Mouse (Mus musculus): ENCODE results near the gene Pdia4. TPM values are rescaled to one million over a fixed set of nuclear protein-coding genes. Genes with fewer than 3 reads are reported as not detected.
"Not testable (repeated sequence)": the region's sequence is repeated elsewhere in the genome, so short reads cannot be mapped to it uniquely, and the experiment has no call there.

Gene Pdia4
- total and polyA plus RNA-seq, 3 experiments, result 8.7 to 114 (median 93.2) TPM

DNA sequence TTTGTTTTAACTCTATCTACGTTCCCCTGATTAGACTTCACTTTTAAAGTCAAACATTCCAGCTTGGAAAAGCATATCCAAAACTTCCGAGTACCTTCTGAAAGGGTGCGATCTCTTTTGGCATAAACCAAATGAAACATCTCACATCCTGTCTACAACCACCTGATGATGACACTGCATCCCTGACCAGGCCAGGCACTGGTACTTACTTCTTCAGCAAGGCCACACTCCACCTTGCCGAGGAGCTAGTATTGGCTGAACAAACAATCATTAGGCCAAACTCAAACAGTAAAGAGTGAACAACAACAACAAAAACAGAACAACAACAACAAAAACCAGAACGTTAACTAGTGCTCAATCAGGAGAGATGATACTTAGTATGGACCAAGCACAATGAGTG lies 1.9 kb downstream of the Pdia4 start:
- no peak for DNase-seq

DNA sequence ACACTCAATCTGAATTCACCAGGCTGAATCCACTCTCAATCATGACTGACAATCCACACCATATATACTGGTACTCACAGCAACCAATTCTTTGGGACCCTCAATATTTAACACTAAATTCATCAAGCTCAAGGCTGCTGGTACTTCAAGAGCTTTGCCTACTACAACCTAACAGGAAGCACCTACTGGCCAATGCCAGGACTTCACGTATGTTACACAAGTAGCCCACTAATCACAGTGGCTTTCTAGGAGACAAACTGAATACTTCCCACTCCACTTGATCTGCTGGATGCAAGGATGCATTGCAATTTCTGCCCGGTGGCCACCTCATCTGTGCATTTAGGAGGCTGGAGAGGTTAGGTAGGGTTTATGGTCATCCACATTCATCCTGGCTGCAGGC lies 3.0 kb downstream of the Pdia4 start:
- DNase-seq, result no peak

DNA sequence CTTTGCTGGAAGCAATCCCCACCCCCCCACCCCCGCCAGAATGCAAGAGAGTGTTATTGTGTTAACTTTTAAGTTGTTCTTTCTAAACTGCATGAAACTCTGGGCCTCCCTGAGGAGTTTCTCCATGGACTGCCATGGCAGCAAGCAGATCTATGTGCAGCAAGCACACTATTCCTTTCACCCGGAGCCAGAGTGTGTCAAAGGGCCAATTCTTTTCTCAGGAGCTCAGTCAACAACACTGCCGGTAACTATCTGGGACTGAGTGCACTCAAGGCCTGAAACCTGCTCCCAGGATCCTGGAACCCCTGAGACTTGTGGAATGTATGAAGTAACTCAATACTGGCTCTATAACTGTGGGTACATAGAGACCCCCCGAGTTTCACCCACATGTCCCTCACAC lies 4.2 kb downstream of the Pdia4 start:
- DNase-seq, result no peak

DNA sequence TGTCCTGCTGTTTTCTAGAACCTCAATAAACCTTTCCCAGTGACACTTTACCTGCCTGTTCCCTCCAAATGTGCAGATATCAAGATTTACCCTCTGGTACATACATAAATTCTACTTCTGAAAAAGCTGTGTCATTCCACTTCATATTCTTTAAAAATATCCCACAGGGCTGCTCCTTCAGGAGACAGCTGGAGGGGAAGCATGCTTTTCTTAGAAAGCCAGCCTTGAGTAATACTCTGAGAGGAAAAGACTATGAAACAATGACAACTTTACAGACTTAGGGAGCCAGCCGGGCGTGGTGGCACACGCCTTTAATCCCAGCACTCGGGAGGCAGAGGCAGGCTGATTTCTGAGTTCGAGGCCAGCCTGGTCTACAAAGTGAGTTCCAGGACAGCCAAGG lies 4.7 kb downstream of the Pdia4 start:
- DNase-seq, result no peak

DNA sequence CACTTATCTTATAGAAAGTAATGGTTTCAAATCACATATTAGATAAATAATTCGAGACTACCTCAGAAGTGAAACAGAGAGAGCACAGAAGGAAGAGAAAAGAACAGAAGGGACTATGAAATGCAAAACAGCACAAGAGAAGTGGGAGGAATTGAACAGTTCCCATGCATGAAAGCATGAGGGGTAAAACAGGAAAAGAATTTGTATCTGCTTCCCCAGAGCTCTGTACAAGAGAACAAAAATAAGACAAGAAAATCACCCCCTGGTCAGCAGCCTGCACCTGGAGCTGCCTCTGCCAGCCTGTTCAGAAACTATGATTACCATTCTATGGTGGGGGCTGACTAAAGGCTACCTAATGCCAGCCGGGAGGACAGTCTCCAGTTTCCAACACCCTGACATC lies 5.8 kb downstream of the Pdia4 start:
- DNase-seq, result no peak

DNA sequence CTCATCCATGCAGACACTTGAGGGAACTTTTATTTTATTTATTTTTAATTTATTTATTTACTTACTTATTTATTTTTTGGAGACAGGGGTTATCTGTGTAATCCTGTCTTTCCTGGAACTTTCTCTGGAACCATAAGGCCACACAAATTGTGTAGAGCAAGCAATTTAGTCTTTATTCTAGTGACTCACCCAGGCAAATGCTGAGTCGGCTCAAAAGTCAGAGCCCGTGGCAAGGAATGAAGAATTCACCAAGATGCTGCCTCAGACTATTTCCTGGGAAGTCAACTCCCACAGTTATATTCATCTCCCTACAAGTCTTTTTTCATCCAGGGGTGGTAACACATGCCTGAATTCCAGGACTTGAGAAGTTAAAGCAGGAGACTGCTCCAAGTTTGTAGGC lies 7.7 kb downstream of the Pdia4 start:
- DNase-seq, result no peak

DNA sequence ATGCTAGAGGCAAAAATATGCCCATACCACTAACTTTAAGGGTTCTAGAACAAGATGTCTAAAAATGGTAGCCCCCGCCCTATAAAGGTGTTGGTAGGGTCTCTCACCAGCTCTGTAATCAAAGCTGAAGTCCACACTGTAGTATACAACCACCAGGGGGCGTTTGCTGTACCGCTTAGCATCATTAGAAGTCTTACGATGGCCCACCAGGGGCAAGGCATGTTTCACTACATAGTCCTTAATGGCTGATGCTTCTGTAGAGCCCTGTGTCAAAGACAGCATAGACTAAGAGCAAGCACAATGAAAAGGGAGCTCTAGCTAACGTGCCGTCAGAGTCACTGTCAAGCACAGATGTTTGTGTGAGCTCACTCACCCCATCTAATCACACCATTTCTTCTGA lies 14.2 kb downstream of the Pdia4 start:
- DNase-seq, result peak; percentile 47

DNA sequence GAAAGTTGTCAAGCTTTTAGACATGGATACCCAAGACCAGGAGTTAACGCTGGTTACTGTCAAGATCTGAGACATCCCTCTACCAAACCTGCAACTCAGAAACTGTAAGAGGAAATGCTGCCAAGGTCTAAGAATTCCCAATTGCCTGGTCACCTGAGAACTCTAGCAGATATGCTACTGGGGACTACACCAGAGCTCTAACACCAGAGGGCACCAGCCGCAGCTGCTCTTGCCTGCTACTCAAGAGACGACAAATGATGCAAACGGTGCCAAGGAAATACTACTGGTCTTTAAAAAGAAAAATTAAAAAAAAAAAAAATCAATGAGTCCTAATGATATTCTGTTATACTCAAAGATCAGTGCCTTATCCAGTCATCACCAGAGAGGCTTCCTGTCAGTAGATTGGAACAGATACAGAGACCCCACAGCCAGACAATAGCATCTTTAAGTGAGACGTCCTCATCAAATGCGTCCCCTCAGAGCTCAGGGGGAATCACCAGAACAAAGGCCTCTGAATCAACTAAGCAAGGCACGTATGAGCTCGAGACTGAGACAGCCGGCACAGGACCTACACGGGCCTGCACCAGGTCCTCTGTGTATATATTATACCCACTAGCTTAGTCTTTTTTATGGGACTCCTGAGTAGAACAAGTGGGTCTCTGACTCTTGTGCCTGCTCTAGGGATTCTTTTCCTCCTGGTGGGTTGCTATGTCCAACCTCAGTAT lies 19.0 kb downstream of the Pdia4 start:
- DNase-seq, result peak; percentile 38

DNA sequence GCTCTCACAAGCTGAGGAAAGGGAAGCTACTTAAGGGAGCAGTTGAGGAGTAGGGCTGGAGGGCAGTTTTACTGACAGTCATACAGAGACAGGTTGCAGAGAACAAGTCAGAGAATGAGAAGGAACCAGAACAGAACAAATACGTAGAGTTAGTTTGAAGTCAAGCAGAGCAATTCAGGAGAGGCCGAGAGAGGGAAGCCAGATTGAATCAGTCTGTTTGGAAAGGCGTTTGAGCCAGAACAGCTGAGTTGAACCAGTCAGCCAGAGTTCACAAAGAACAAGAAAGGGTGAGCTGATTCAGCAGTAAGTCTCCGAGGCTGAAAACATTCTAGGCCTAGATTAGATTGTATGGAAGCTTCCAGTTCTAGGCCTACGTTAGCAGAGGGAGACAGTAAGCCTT lies 19.9 kb downstream of the Pdia4 start:
- no peak for DNase-seq

DNA sequence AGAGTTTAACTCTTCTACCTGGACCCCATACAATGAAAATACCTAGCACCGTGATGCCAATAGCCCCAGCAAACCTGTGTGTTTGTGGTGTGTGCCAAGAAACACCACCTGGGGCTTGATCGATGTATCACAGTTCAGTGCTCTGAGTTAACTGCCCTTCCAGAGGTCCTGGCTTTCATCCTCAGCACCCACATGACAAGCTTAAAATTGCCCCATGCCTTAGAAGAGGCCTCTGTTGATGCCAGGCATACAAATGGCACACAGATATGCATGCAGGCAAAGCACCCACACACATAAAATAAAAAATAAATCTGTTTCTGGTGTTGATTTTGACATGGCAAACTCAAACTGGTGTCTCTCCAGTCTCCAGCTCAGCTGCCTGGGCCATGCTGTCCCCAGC lies 20.7 kb downstream of the Pdia4 start:
- no peak for DNase-seq

DNA sequence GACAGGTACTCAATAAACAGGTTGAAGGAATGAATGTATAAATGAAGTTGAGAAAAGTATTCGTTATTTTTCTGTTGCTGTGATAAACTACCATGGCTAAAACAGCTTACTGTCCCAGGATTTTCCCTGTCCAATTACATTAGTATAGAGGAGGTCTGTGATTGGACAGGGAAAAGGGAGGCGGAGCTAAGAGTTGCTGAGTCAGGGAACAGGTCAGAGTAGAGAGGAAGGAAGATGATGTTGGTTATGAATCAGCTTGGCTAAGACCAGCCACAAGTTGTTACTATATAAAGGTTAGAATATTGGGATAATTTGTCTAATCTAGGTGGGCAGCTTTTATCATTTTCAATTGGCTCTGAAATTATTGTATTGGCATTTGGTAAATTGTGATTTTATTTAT lies 22.5 kb downstream of the Pdia4 start:
- DNase-seq, result peak; percentile 74

DNA sequence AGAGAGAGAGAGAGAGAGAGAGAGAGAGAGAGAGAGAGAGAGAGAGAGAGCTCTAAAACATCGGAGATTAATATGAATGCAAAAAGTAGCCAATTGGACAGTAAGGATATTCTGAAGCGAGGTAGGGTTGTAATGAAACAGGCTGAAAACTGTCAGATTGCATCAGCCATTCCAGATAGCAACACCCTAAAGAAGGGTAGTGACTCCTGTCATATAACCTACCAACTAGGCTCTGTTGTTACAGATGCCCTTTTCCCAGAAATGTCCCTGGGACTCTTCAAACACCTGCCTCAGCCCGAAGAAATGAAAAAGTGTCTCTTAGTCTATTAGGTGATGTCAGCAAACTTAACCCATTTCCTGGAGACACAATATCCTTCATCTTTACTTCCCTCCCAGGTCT lies 24.4 kb downstream of the Pdia4 start:
- no peak for DNase-seq

DNA sequence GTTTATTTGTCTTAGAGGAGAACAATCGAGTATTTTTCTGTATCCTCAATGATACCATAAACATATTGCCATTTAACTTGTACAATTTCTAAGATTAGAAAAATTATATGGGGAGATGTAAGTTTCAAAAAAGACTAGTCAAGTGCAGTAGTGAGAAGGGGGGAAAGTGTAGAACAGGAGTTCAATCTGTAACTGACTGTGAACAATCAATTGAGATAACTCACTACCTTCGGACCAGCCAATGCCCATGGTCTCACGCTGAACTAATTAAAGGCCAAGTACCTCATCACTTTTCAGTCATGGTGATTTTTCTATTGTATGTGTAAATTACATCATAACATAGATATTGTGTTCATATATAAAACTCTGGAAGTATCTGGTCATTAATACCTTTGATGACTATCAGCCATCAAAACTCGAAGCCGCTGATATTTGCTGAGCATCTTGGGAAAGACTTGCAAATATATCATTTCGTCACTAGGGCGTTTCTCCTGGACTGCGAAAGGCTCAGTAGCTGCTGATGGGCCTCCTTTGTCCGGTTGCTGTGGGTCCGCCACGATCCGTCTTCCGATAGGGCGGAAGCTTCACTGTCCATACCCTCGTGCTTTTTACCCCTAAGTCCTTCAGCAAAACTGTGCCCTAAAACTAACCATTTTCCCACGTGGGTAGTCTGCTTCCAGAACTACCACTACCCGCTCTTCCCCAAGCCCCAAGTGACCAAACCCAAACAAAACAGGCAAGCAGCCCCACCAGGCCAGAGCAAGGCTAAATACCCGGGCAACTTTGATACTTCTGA lies 25.1 kb downstream of the Pdia4 start:
- DNase-seq, result peak; percentile 88

DNA sequence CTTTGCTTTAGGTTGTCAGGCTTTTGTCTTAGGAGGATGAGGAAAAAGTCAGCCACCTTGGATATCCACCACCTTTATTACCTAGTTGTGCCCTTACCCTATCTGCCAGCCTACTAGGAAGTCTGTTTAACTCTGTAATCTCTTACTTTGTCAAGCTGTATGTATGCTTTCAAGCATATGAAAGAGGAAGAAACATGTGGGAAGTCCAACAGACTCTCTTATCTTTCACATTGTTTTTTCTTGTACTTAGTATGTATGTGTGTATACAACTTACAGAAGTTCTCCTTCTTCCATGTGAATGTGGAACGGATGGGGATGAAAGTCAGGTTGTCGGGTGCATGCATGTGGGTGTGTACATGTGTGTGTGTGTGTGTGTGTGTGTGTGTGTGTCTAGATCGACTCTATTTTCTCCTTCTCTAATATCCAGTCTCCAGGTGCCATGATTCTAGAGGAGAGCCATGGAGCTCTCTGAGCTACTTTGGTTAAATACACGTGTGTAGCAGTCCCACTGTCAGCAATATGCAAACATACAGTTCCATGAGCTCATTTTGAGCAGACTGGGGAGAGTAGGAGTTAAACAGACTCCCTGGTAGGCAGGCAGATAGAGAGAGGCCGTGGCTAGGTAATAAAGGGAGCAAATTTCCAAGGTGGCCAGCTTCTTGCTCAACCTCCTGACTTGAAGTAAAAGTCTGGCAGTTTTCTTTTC lies 28.4 kb downstream of the Pdia4 start:
- no peak for DNase-seq

DNA sequence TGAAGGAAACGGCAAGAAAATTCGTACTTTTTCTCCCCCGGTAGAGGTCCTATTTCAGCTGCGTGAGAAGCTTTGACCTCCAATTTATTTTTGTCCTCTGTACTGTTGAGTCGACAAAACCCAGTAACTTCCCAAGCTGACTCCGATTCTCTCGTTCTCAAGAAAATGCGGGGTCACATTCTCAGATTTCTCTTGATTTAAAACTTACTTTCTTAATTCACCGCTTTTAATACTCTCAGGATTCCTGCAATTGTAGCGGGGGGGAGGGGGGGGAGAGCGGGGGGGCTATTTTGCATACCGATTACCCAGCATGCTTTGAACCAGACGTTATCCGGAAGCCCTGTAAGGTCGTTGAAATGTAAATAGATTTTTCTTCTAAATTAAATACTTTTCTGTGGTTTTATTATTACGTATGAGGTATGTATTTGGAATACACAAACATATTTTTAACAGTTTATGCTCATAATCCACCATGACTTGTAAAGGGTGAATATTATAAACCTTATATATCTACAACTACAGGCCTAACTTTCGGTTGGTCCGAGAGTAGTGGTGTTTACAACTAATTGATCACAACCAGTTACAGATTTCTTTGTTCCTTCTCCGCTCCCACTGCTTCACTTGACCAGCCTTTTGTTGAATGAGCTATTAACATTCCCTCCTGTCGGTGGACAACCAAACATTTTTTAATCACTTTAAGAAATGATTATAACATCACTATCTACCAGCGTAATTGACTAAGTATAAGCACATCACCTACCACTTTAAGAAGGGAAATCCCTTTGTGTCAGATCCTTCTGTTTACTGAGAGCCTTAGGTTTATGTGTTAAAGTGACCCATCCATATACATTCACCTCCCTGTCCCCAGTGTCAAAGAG lies 31.9 kb downstream of the Pdia4 start:
- peak; percentile 32 for DNase-seq

DNA sequence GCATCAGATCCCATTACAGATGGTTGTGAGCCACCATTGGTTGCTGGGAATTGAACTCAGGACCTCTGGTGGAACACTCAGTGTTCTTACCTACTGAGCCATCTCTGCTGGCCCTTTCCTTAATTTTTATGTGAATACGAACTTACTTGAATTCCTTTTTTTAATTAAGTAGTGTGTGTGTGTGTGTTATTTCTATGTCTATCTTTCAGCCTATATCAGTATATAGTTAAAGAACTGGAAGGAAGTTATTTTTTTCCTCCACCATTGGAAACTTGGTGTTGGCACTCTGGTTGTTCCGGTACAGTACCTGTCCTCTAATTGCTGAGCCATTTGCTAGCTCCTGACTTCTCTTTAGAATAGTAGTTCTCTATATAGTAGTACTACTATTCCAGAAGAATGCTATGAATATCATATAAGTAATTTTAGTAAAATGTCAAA lies 32.6 kb downstream of the Pdia4 start:
- no peak for DNase-seq

DNA sequence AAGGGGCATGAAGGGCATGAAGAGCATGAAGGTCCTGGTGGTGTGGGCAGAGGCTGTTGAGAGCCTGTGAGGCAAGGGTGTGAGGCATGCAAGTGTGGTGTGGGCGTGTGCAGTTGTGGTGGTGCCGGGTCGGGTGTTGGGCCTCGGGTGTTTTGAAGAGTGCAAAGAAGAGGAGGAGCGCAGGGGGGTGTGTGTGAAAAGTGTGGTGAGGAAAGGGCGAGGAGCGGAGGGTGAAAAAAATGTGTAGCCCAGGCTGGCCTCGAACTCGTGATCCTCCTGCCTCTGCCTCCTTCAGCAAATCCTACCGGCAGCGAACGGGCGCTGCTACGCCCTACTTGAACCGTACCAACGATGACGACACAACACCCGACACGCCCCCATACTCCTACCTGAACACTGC lies 41.5 kb downstream of the Pdia4 start:
- not testable (repeated sequence) for DNase-seq

DNA sequence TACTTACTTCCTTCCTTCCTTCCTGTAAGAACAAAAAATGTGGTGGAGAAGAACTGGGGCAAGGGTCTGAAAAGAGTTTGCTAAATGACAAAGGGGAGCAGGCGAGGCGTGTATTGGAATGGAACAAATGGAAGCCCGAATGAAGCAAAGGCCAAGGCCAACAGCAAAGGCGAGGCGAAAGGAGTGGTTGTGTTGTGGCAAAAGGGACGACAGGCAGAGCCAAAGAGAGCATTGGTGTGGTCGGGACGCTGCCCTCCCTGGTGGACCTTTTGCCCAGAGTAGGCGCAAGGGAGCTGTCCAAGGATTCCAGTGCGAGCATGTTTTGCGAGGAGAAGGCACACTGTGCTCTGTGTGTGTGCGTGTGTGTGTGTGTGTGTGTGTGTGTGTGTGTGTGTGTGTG lies 42.1 kb downstream of the Pdia4 start:
- not testable (repeated sequence) for DNase-seq

DNA sequence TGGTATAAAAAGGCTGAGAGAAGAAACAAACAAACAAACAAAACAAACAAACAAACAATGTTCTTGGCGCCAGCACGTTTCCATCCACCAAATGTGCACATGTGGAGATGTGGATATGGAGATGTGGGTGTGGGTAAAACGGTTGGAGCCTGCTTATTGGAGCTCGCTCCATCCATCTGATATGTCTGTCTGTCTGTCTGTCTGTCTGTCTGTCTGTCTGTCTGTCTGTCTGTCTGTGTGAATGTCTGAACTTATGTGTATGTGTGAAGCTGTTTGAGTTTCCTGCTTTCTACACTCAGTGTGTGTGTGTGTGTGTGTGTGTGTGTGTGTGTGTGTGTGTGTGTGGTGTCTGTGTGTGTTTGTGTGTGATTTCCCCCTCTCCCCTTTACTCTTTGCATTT lies 43.4 kb downstream of the Pdia4 start:
- not testable (repeated sequence) for DNase-seq

DNA sequence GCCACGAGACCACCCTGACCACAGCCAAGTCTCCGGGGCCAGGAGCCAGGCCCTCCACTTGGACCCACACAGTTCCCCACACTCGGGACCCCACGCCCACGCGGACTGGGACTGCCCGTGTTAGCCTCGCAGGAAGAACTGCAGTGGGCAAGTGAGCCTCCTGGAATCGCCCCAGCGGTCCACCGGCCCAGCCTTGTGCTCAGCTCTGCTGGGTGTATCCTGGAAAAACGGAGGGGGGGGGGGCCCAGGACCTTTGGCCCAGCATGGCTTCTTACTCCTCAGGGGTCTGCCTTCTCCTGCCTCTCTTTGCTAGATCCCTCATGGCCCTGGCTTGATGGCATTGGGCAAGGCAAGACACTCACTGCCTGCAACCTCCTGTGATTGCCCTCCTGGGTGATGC lies 44.7 kb downstream of the Pdia4 start:
- not testable (repeated sequence) for DNase-seq

DNA sequence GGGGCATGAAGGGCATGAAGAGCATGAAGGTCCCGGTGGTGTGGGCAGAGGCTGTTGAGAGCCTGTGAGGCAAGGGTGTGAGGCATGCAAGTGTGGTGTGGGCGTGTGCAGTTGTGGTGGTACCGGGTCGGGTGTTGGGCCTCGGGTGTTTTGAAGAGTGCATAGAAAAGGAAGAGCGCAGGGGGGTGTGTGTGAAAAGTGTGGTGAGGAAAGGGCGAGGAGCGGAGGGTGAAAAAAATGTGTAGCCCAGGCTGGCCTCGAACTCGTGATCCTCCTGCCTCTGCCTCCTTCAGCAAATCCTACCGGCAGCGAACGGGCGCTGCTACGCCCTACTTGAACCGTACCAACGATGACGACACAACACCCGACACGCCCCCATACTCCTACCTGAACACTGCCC lies 45.9 kb downstream of the Pdia4 start:
- DNase-seq, result not testable (repeated sequence)

DNA sequence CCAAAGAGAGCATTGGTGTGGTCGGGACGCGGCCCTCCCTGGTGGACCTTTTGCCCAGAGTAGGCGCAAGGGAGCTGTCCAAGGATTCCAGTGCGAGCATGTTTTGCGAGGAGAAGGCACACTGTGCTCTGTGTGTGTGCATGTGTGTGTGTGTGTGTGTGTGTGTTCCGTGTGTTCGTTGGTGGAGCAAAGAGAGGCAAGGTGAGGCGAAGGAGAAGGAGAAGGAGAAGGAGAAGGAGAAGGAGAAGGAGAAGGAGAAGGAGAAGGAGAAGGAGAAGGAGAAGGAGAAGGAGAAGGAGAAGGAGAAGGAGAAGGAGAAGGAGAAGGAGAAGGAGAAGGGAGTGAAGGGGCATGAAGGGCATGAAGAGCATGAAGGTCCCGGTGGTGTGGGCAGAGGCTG lies 50.5 kb downstream of the Pdia4 start:
- peak; percentile 6 for DNase-seq

Measured in adrenal gland, adult 2 months (tissue).